Mouse (Mus musculus): ENCODE measurements around the gene Commd6. TPM values are rescaled to one million over a fixed set of nuclear protein-coding genes. Genes with fewer than 3 reads are reported as not detected.

Gene Commd6
- 88.1 and 93.4 TPM in 2 replicates for polyA plus RNA-seq (2015; fragmentation: Nextera tagmentation; extraction: Ambion mirVana)

GRCm38 (mm10) chr14:101640153-101640843, at the start of gene Commd6:
Commd6 (minus strand) TSS chr14:101640686.
- Histone ChIP-seq H3K27ac (replicated peaks) (peak within 1 kb of the TSS; percentile 88), H3K9ac (peak within 1 kb of the TSS; percentile 80), H3K27me3 (no peaks in the 10 kb centered on the region), H3K9me3 (no peaks in the 10 kb centered on the region), H3K4me1 (replicated peaks) (peaks cover 14% of the 10 kb centered on the region), H3K4me3 (peak within 1 kb of the TSS; percentile 68), H3K36me3 (peaks cover 4% of the 10 kb centered on the region), H3K4me2 (peak within 1 kb of the TSS; percentile 71)
- peak; percentile 99 for ATAC-seq (ENCODE audit: low FRiP score, low read depth)
- under 1% methylated on average over 38 of the region's 39 CpGs for WGBS

- 77% methylated on average over 2 of the region's 2 CpGs for WGBS
- Histone ChIP-seq H3K9ac (no peak overlapping the region), H3K4me2 (no peak overlapping the region), H3K27ac (replicated peaks) (no peak overlapping the region), H3K27me3 (no peaks in the 10 kb centered on the region), H3K4me1 (replicated peaks) (no peaks in the 10 kb centered on the region), H3K36me3 (peaks cover 19% of the 10 kb centered on the region), H3K9me3 (no peaks in the 10 kb centered on the region), H3K4me3 (no peak overlapping the region)
- ATAC-seq (ENCODE audit: low FRiP score, low read depth), result no peak
Observed at GRCm38 (mm10) chr14:101688406-101688805, 47.9 kb upstream of the Commd6 start.

GRCm38 (mm10) chr14:101687696-101688095, 47.2 kb upstream of the Commd6 start:
- H3K27ac ChIP-seq (replicated peaks), result no peak overlapping the region
- no peak for ATAC-seq (ENCODE audit: low FRiP score, low read depth)
- H3K36me3 ChIP-seq, result peaks cover 21% of the 10 kb centered on the region
- H3K9ac ChIP-seq, result no peak overlapping the region
- H3K4me2 ChIP-seq, result no peak overlapping the region
- H3K4me1 ChIP-seq (replicated peaks), result no peaks in the 10 kb centered on the region
- H3K27me3 ChIP-seq, result no peaks in the 10 kb centered on the region
- no peaks in the 10 kb centered on the region for H3K9me3 ChIP-seq
- 90% methylated on average over 6 of the region's 6 CpGs for WGBS
- no peak overlapping the region for H3K4me3 ChIP-seq

- 96% methylated on average over 1 of the region's 1 CpGs for WGBS
- Histone ChIP-seq H3K4me3 (no peak overlapping the region), H3K9me3 (no peaks in the 10 kb centered on the region), H3K4me1 (replicated peaks) (no peaks in the 10 kb centered on the region), H3K36me3 (peaks cover 48% of the 10 kb centered on the region), H3K27me3 (no peaks in the 10 kb centered on the region), H3K4me2 (no peak overlapping the region), H3K9ac (no peak overlapping the region), H3K27ac (replicated peaks) (no peak overlapping the region)
- ATAC-seq (ENCODE audit: low FRiP score, low read depth), result no peak
Observed at GRCm38 (mm10) chr14:101672226-101672625, 31.7 kb upstream of the Commd6 start.

GRCm38 (mm10) chr14:101668626-101669025, 28.1 kb upstream of the Commd6 start:
- no peaks in the 10 kb centered on the region for H3K27me3 ChIP-seq

GRCm38 (mm10) chr14:101666536-101666935, 26.1 kb upstream of the Commd6 start:
- no peak overlapping the region for H3K9ac ChIP-seq
- no peaks in the 10 kb centered on the region for H3K4me1 ChIP-seq (replicated peaks)
- no peaks in the 10 kb centered on the region for H3K9me3 ChIP-seq
- no peak overlapping the region for H3K4me3 ChIP-seq
- no peak for ATAC-seq (ENCODE audit: low FRiP score, low read depth)
- no peak overlapping the region for H3K27ac ChIP-seq (replicated peaks)
- H3K36me3 ChIP-seq, result peaks cover 30% of the 10 kb centered on the region
- H3K4me2 ChIP-seq, result no peak overlapping the region
- H3K27me3 ChIP-seq, result no peaks in the 10 kb centered on the region
- WGBS, result 85% methylated on average over 5 of the region's 5 CpGs

More at GRCm38 (mm10) chr14:101668626-101669025, 28.1 kb upstream of the Commd6 start:
- H3K36me3 ChIP-seq, result peaks cover 36% of the 10 kb centered on the region
- 90% methylated on average over 7 of the region's 7 CpGs for WGBS
- no peaks in the 10 kb centered on the region for H3K4me1 ChIP-seq (replicated peaks)
- no peak overlapping the region for H3K4me2 ChIP-seq
- H3K9me3 ChIP-seq, result no peaks in the 10 kb centered on the region
- no peak for ATAC-seq (ENCODE audit: low FRiP score, low read depth)
- H3K4me3 ChIP-seq, result no peak overlapping the region
- no peak overlapping the region for H3K27ac ChIP-seq (replicated peaks)
- H3K9ac ChIP-seq, result no peak overlapping the region

- no peak for ATAC-seq (ENCODE audit: low FRiP score, low read depth)
- Histone ChIP-seq H3K27ac (replicated peaks) (no peak overlapping the region), H3K27me3 (no peaks in the 10 kb centered on the region), H3K36me3 (peaks cover 30% of the 10 kb centered on the region), H3K9me3 (no peaks in the 10 kb centered on the region), H3K4me3 (no peak overlapping the region), H3K4me1 (replicated peaks) (no peaks in the 10 kb centered on the region), H3K4me2 (no peak overlapping the region), H3K9ac (no peak overlapping the region)
- 92% methylated on average over 7 of the region's 7 CpGs for WGBS
Observed at GRCm38 (mm10) chr14:101666056-101666455, 25.6 kb upstream of the Commd6 start.

GRCm38 (mm10) chr14:101664274-101664673, 23.8 kb upstream of the Commd6 start:
- Histone ChIP-seq H3K4me1 (replicated peaks) (no peaks in the 10 kb centered on the region), H3K9ac (no peak overlapping the region), H3K36me3 (peaks cover 17% of the 10 kb centered on the region), H3K9me3 (no peaks in the 10 kb centered on the region), H3K27me3 (no peaks in the 10 kb centered on the region), H3K27ac (replicated peaks) (no peak overlapping the region), H3K4me3 (no peak overlapping the region), H3K4me2 (no peak overlapping the region)
- ATAC-seq (ENCODE audit: low FRiP score, low read depth), result no peak
- 91% methylated on average over 3 of the region's 3 CpGs for WGBS

- WGBS, result 75% methylated on average over 3 of the region's 3 CpGs
- H3K4me2 ChIP-seq, result no peak overlapping the region
- ATAC-seq (ENCODE audit: low FRiP score, low read depth), result no peak
Observed at GRCm38 (mm10) chr14:101661654-101662412, 21.3 kb upstream of the Commd6 start.

GRCm38 (mm10) chr14:101656307-101656706, 15.8 kb upstream of the Commd6 start:
- H3K4me1 ChIP-seq (replicated peaks), result peaks cover 10% of the 10 kb centered on the region
- ATAC-seq (ENCODE audit: low FRiP score, low read depth), result no peak
- H3K4me2 ChIP-seq, result no peak overlapping the region
- H3K4me3 ChIP-seq, result no peak overlapping the region
- no peak overlapping the region for H3K9ac ChIP-seq
- H3K36me3 ChIP-seq, result 0 out of 2 replicates have a peak, but pooled peaks cover 4% of the 10 kb centered on the region
- 90% methylated on average over 10 of the region's 10 CpGs for WGBS
- no peaks in the 10 kb centered on the region for H3K9me3 ChIP-seq
- no peaks in the 10 kb centered on the region for H3K27me3 ChIP-seq
- no peak overlapping the region for H3K27ac ChIP-seq (replicated peaks)

More at GRCm38 (mm10) chr14:101661654-101662412, 21.3 kb upstream of the Commd6 start:
- Histone ChIP-seq H3K9me3 (no peaks in the 10 kb centered on the region), H3K36me3 (peaks cover 5% of the 10 kb centered on the region; the same call in 1 of the 2 replicates), H3K4me1 (replicated peaks) (no peaks in the 10 kb centered on the region), H3K9ac (no peak overlapping the region), H3K27me3 (no peaks in the 10 kb centered on the region), H3K4me3 (no peak overlapping the region), H3K27ac (replicated peaks) (no peak overlapping the region)

- H3K9me3 ChIP-seq, result no peaks in the 10 kb centered on the region
- peak; percentile 31 for ATAC-seq (ENCODE audit: low FRiP score, low read depth)
Observed at GRCm38 (mm10) chr14:101654526-101654909, 14.0 kb upstream of the Commd6 start.

More at GRCm38 (mm10) chr14:101654526-101654909, 14.0 kb upstream of the Commd6 start:
- Histone ChIP-seq H3K27ac (replicated peaks) (peak overlapping the region; percentile 84; the same call in 1 of the 2 replicates), H3K36me3 (no peaks in the 10 kb centered on the region), H3K9ac (peak overlapping the region; percentile 74), H3K4me2 (peak overlapping the region; percentile 66), H3K4me1 (replicated peaks) (peaks cover 10% of the 10 kb centered on the region), H3K27me3 (no peaks in the 10 kb centered on the region), H3K4me3 (peak overlapping the region; percentile 72)
- 3% methylated on average over 10 of the region's 10 CpGs for WGBS
